Comparison of ENCODE assay signal across 22 mouse cellular contexts in genomic region chr2:171595240-171595639, GRCm38 (mm10).
DNase-seq lines count a peak whose midpoint lies in the region; ATAC-seq and TF ChIP-seq lines count a peak whose summit lies in the region.
"Had no signal": no experiment of that assay in that cellular context is flagged by ENCODE, and none has a peak within 500 bp of the region (broad histone marks: within the 10 kb centered on the region; RNA-seq: fewer than 3 reads in every experiment).

No protein-coding gene starts in this region.

- no peak for ATAC-seq in heart, embryonic 14.5 days (ENCODE audit: insufficient number of reproducible peaks, insufficient read depth, low FRiP score, low read depth)
- ATAC-seq in heart, embryonic 11.5 days (replicated peaks; ENCODE audit: insufficient number of reproducible peaks, low FRiP score, low TSS enrichment) = no peak
- ATAC-seq in limb, embryonic 14.5 days (ENCODE audit: low FRiP score, low read depth) = no peak
- ATAC-seq: forebrain, embryonic 14.5 days had no signal

- H3K9me3 ChIP-seq in heart, embryonic 14.5 days (ENCODE audit: control insufficient read depth, low read length) = no peaks in the 10 kb centered on the region
- H3K9me3 ChIP-seq in heart, embryonic 11.5 days (replicated peaks; ENCODE audit: control insufficient read depth, low read length) = no peaks in the 10 kb centered on the region
- H3K9me3 ChIP-seq in heart, embryonic 10.5 days = no peaks in the 10 kb centered on the region
- H3K9me3 ChIP-seq in limb, embryonic 14.5 days (ENCODE audit: control insufficient read depth, low read length) = no peaks in the 10 kb centered on the region
- no peaks in the 10 kb centered on the region for H3K9me3 ChIP-seq in limb, embryonic 10.5 days (replicated peaks)
- H3K9me3 ChIP-seq: embryonic facial prominence, embryonic 13.5 days; embryonic facial prominence, embryonic 15.5 days; forebrain, embryonic 10.5 days; forebrain, embryonic 12.5 days had no signal

- H3K27me3 ChIP-seq in heart, embryonic 14.5 days (ENCODE audit: control insufficient read depth, insufficient read depth, low read length) = no peaks in the 10 kb centered on the region
- no peaks in the 10 kb centered on the region for H3K27me3 ChIP-seq in heart, embryonic 11.5 days (ENCODE audit: control insufficient read depth, insufficient read depth, low read length)
- H3K27me3 ChIP-seq in heart, embryonic 10.5 days (ENCODE audit: insufficient read depth, poor library complexity, severe bottlenecking) = no peaks in the 10 kb centered on the region
- H3K27me3 ChIP-seq in limb, embryonic 14.5 days (ENCODE audit: control insufficient read depth, insufficient read depth, low read length) = no peaks in the 10 kb centered on the region
- no peaks in the 10 kb centered on the region for H3K27me3 ChIP-seq in limb, embryonic 10.5 days (ENCODE audit: low read depth, poor library complexity, severe bottlenecking)
- H3K27me3 ChIP-seq: embryonic facial prominence, embryonic 13.5 days; embryonic facial prominence, embryonic 15.5 days had no signal

- no peak overlapping the region for H3K9ac ChIP-seq in heart, embryonic 14.5 days (ENCODE audit: low read length)
- H3K9ac ChIP-seq in heart, embryonic 11.5 days (ENCODE audit: low read depth, low read length) = no peak overlapping the region
- no peak overlapping the region for H3K9ac ChIP-seq in limb, embryonic 14.5 days (ENCODE audit: low read depth, low read length, severe bottlenecking)
- H3K9ac ChIP-seq: embryonic facial prominence, embryonic 13.5 days; embryonic facial prominence, embryonic 15.5 days; forebrain, embryonic 12.5 days had no signal

- H3K4me3 ChIP-seq in heart, embryonic 14.5 days (ENCODE audit: control insufficient read depth in 1 of 2, insufficient read depth in 1 of 2, low read depth in 1 of 2, low read length in 2 of 2) = no peak overlapping the region
- no peak overlapping the region for H3K4me3 ChIP-seq in heart, embryonic 11.5 days (ENCODE audit: low read depth, low read length)
- no peak overlapping the region for H3K4me3 ChIP-seq in heart, embryonic 10.5 days
- H3K4me3 ChIP-seq in limb, embryonic 14.5 days (replicated peaks; ENCODE audit: low read length) = no peak overlapping the region
- no peak overlapping the region for H3K4me3 ChIP-seq in limb, embryonic 10.5 days
- H3K4me3 ChIP-seq: embryonic facial prominence, embryonic 13.5 days; embryonic facial prominence, embryonic 15.5 days; erythroblast, embryonic 14.5 days; forebrain, embryonic 10.5 days; forebrain, embryonic 12.5 days had no signal

- intact Hi-C loops in heart, postnatal 10 days (cut with DNase I) = no loop called here

- DNase-seq in heart, postnatal 10 days = peak; percentile 13 to 31
- no peak for DNase-seq in heart, embryonic 10.5 days (ENCODE audit: low spot score)
- peak; percentile 21 for DNase-seq in limb, embryonic 14.5 days (ENCODE audit: low spot score)
- DNase-seq in limb, embryonic 10.5 days (ENCODE audit: low spot score) = no peak
- DNase-seq: adrenal gland, adult 2 months; adrenal gland, postnatal 10 days; adrenal gland, postnatal 25 days; cerebellum, adult 11 months; cerebellum, adult 18-20 months; cerebellum, adult 8-10 months; cerebellum, adult 9-11 months; cerebellum, postnatal 14 days; cerebellum, postnatal 36 days; embryo, embryonic 11 days had no signal

- H3K36me3 ChIP-seq in heart, embryonic 14.5 days (ENCODE audit: control insufficient read depth, insufficient read depth, low read length) = no peaks in the 10 kb centered on the region
- no peaks in the 10 kb centered on the region for H3K36me3 ChIP-seq in heart, embryonic 11.5 days (ENCODE audit: control insufficient read depth, insufficient read depth, low read length)
- no peaks in the 10 kb centered on the region for H3K36me3 ChIP-seq in heart, embryonic 10.5 days
- H3K36me3 ChIP-seq in limb, embryonic 14.5 days (ENCODE audit: control insufficient read depth, insufficient read depth, low read length) = no peaks in the 10 kb centered on the region
- no peaks in the 10 kb centered on the region for H3K36me3 ChIP-seq in limb, embryonic 10.5 days
- H3K36me3 ChIP-seq: embryonic facial prominence, embryonic 13.5 days; embryonic facial prominence, embryonic 15.5 days; forebrain, embryonic 10.5 days; forebrain, embryonic 12.5 days had no signal

- no peak for TF ChIP-seq POLR2A in limb, embryonic 14.5 days (IDR thresholded peaks at IDR 0.05; ENCODE audit: borderline replicate concordance, extremely low read depth, insufficient read depth, insufficient read length)

- H3K4me2 ChIP-seq in heart, embryonic 14.5 days (ENCODE audit: low read length) = peak overlapping the region; percentile 31
- H3K4me2 ChIP-seq in heart, embryonic 11.5 days = no peak overlapping the region
- H3K4me2 ChIP-seq in limb, embryonic 14.5 days (replicated peaks; ENCODE audit: low read depth, low read length, severe bottlenecking) = no peak overlapping the region
- H3K4me2 ChIP-seq: embryonic facial prominence, embryonic 13.5 days; embryonic facial prominence, embryonic 15.5 days; forebrain, embryonic 12.5 days had no signal

- 37% methylated on average over 5 of the region's 5 CpGs for WGBS in heart, embryonic 14.5 days
- 52% methylated on average over 5 of the region's 5 CpGs for WGBS in heart, embryonic 11.5 days (ENCODE audit: insufficient replicate concordance)
- WGBS in heart, embryonic 10.5 days = 55% methylated on average over 5 of the region's 5 CpGs
- WGBS in limb, embryonic 14.5 days = 54% methylated on average over 5 of the region's 5 CpGs
- 84% methylated on average over 5 of the region's 5 CpGs for WGBS in limb, embryonic 10.5 days

- H3K4me1 ChIP-seq in heart, embryonic 14.5 days (ENCODE audit: control insufficient read depth in 2 of 2, insufficient read depth in 2 of 2, low read length in 2 of 2) = peaks cover 2 to 9% of the 10 kb centered on the region in 2 experiments; a peak in 2 of 4 replicates
- peaks cover 8% of the 10 kb centered on the region for H3K4me1 ChIP-seq in heart, embryonic 11.5 days (ENCODE audit: control insufficient read depth, insufficient read depth, low read length)
- H3K4me1 ChIP-seq in heart, embryonic 10.5 days = peaks cover 29% of the 10 kb centered on the region
- no peaks in the 10 kb centered on the region for H3K4me1 ChIP-seq in limb, embryonic 14.5 days (ENCODE audit: control insufficient read depth, insufficient read depth, low read length)
- H3K4me1 ChIP-seq in limb, embryonic 10.5 days = peaks cover 11% of the 10 kb centered on the region
- H3K4me1 ChIP-seq: embryonic facial prominence, embryonic 13.5 days; embryonic facial prominence, embryonic 15.5 days had no signal

- H3K27ac ChIP-seq in heart, embryonic 14.5 days (replicated peaks in 1 of 2; ENCODE audit: control insufficient read depth in 1 of 2, insufficient read depth in 1 of 2, low read depth in 2 of 2, low read length in 2 of 2) = no peak overlapping the region
- no peak overlapping the region for H3K27ac ChIP-seq in heart, embryonic 11.5 days (ENCODE audit: low read depth, low read length)
- no peak overlapping the region for H3K27ac ChIP-seq in heart, embryonic 10.5 days
- no peak overlapping the region for H3K27ac ChIP-seq in limb, embryonic 14.5 days (replicated peaks; ENCODE audit: low read depth, low read length)
- no peak overlapping the region for H3K27ac ChIP-seq in limb, embryonic 10.5 days
- H3K27ac ChIP-seq: embryonic facial prominence, embryonic 13.5 days; embryonic facial prominence, embryonic 15.5 days; forebrain, embryonic 10.5 days; forebrain, embryonic 12.5 days had no signal

Comparison
In these comparisons a context has a peak if more than half of its experiments do, and no peak if none do; other contexts are left out.
1. DNase-seq: peak in heart, postnatal 10 days (2 of 2) and limb, embryonic 14.5 days (single experiment); none in heart, embryonic 10.5 days (single experiment) and limb, embryonic 10.5 days (single experiment).